Mouse (Mus musculus) megakaryocyte, adult 5-6 weeks (primary cell): Measurements from ENCODE around the gene Tsga10ip. TPM values are rescaled to one million over a fixed set of nuclear protein-coding genes. Genes with fewer than 3 reads are reported as not detected.

Experiments
- ATAC-seq: 2 replicates; pipeline ENCODE4 v1.8.0; 2016; ENCODE audit warnings: mild to moderate bottlenecking, inconsistent platforms; ENCODE audit not compliant: poor library complexity, severe bottlenecking
- total RNA-seq, 2 experiments: library from RNA; stranded (forward) in 1 of 2; stranded (reverse) in 1 of 2; fragments of 153-499, 151-499 nt in 1 of 2; fragments of 221-1000, 200-1000 nt in 1 of 2; gene quantifications; 2 replicates each; pipeline versions ENCODE4 v1.2.3 to v1.2.4; 2015 to 2017

Tsga10ip gene
- total RNA-seq, 2 experiments from 2014 or later, result not detected

- no peak for ATAC-seq
Observed at GRCm38 (mm10) chr19:5348064-5348463, 54.3 kb downstream of the Tsga10ip start.

GRCm38 (mm10) chr19:5345297-5346131, 56.8 kb downstream of the Tsga10ip start:
- ATAC-seq, result no peak

DNA sequence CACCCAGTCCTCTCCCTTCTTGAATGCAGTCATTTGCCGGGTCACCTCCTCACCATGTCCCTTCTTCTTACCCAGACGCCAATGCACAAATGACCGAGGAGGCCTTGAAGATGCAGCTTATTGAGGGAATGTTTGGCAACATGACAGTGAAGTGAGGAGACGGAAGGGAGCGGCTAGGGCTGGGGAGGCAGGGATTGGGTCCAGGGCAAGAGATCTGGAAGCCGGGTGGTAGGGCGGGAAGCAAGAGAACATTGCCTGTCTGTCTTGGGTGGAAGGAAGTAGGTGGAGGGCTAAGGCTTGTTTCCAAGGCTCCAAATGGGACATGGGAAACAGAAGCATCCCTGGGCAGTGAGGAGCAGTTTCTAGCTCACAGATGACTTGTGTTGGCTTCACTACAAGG, 61.0 kb downstream of the Tsga10ip start:
- ATAC-seq, result no peak

Other genes with a start within 250 kb of the Tsga10ip start
- 45.4 and 45.7 TPM in 2 replicates for gene Pacs1, start 129.4 kb downstream of the Tsga10ip start, total RNA-seq (2015)
- 14.2 and 25.4 TPM in 2 replicates for gene Pacs1, start 129.4 kb downstream of the Tsga10ip start, total RNA-seq (2017)
- gene Sf3b2, start 107.1 kb downstream of the Tsga10ip start, total RNA-seq (2015), result 109 TPM in 2 replicates
- gene Sf3b2, start 107.1 kb downstream of the Tsga10ip start, total RNA-seq (2017), result 240 and 249 TPM in 2 replicates
- gene Gal3st3, start 104.2 kb downstream of the Tsga10ip start, total RNA-seq (2015), result not detected in 2 replicates
- gene Gal3st3, start 104.2 kb downstream of the Tsga10ip start, total RNA-seq (2017), result not detected in 2 replicates
- not detected in 2 replicates for gene Catsper1, start 66.8 kb downstream of the Tsga10ip start, total RNA-seq (2015)
- not detected in 2 replicates for gene Catsper1, start 66.8 kb downstream of the Tsga10ip start, total RNA-seq (2017)
- gene Cst6, start 53.0 kb downstream of the Tsga10ip start, total RNA-seq (2015), result not detected in 2 replicates
- gene Cst6, start 53.0 kb downstream of the Tsga10ip start, total RNA-seq (2017), result not detected in 2 replicates
- gene Eif1ad, start 35.8 kb downstream of the Tsga10ip start, total RNA-seq (2015), result 19.7 and 25.8 TPM in 2 replicates
- 33.1 and 37.4 TPM in 2 replicates for gene Eif1ad, start 35.8 kb downstream of the Tsga10ip start, total RNA-seq (2017)
- 269 and 297 TPM in 2 replicates for gene Banf1, start 35.4 kb downstream of the Tsga10ip start, total RNA-seq (2015)
- gene Banf1, start 35.4 kb downstream of the Tsga10ip start, total RNA-seq (2017), result 29.3 and 29.6 TPM in 2 replicates
- gene Sart1, start 13.8 kb downstream of the Tsga10ip start, total RNA-seq (2015), result 47.2 and 57.3 TPM in 2 replicates
- 62.2 and 64.6 TPM in 2 replicates for gene Sart1, start 13.8 kb downstream of the Tsga10ip start, total RNA-seq (2017)
- 62.3 and 72.3 TPM in 2 replicates for gene Drap1, start 22.5 kb upstream of the Tsga10ip start, total RNA-seq (2015)
- 53.7 and 59.0 TPM in 2 replicates for gene Drap1, start 22.5 kb upstream of the Tsga10ip start, total RNA-seq (2017)
- gene AI837181, start 22.6 kb upstream of the Tsga10ip start, total RNA-seq (2015), result 20.3 and 23.7 TPM in 2 replicates
- gene AI837181, start 22.6 kb upstream of the Tsga10ip start, total RNA-seq (2017), result 8.9 and 15.6 TPM in 2 replicates
- gene Fosl1, start 45.0 kb upstream of the Tsga10ip start, total RNA-seq (2015), result 0.48 and 1.2 TPM in 2 replicates
- gene Fosl1, start 45.0 kb upstream of the Tsga10ip start, total RNA-seq (2017), result 0.69 and 0.95 TPM in 2 replicates
- gene Ccdc85b, start 55.4 kb upstream of the Tsga10ip start, total RNA-seq (2015), result 0.80 and 1.1 TPM in 2 replicates
- 1.7 TPM in 2 replicates for gene Ccdc85b, start 55.4 kb upstream of the Tsga10ip start, total RNA-seq (2017)
- 55.8 and 64.9 TPM in 2 replicates for gene Fibp, start 58.1 kb upstream of the Tsga10ip start, total RNA-seq (2015)
- 93.9 and 115 TPM in 2 replicates for gene Fibp, start 58.1 kb upstream of the Tsga10ip start, total RNA-seq (2017)
- gene Ctsw, start 66.0 kb upstream of the Tsga10ip start, total RNA-seq (2015), result 5.7 and 12.6 TPM in 2 replicates
- 5.9 and 9.1 TPM in 2 replicates for gene Ctsw, start 66.0 kb upstream of the Tsga10ip start, total RNA-seq (2017)
- 0.42 and 1.2 TPM in 2 replicates for gene Efemp2, start 71.4 kb upstream of the Tsga10ip start, total RNA-seq (2015)
- 1.2 TPM in 1 of 2 replicates, not detected in the other for gene Efemp2, start 71.4 kb upstream of the Tsga10ip start, total RNA-seq (2017)
- gene Mus81, start 85.9 kb upstream of the Tsga10ip start, total RNA-seq (2015), result 16.2 and 16.6 TPM in 2 replicates
- 9.2 and 13.8 TPM in 2 replicates for gene Mus81, start 85.9 kb upstream of the Tsga10ip start, total RNA-seq (2017)
- gene Cfl1, start 87.9 kb upstream of the Tsga10ip start, total RNA-seq (2015), result 2,162 and 2,175 TPM in 2 replicates
- 1,771 and 1,778 TPM in 2 replicates for gene Cfl1, start 87.9 kb upstream of the Tsga10ip start, total RNA-seq (2017)
- 1.8 and 2.1 TPM in 2 replicates for gene 1700020D05Rik, start 101.3 kb upstream of the Tsga10ip start, total RNA-seq (2015)
- gene 1700020D05Rik, start 101.3 kb upstream of the Tsga10ip start, total RNA-seq (2017), result 0.49 and 1.5 TPM in 2 replicates
- gene Snx32, start 108.0 kb upstream of the Tsga10ip start, total RNA-seq (2015), result 2.7 and 4.8 TPM in 2 replicates
- 1.5 and 3.0 TPM in 2 replicates for gene Snx32, start 108.0 kb upstream of the Tsga10ip start, total RNA-seq (2017)
- 0.07 and 0.14 TPM in 2 replicates for gene Ovol1, start 158.1 kb upstream of the Tsga10ip start, total RNA-seq (2015)
- 0.07 TPM in 1 of 2 replicates, not detected in the other for gene Ovol1, start 158.1 kb upstream of the Tsga10ip start, total RNA-seq (2017)
- 18.3 and 23.2 TPM in 2 replicates for gene Ap5b1, start 165.5 kb upstream of the Tsga10ip start, total RNA-seq (2015)
- 16.4 and 22.5 TPM in 2 replicates for gene Ap5b1, start 165.5 kb upstream of the Tsga10ip start, total RNA-seq (2017)
- gene Rnaseh2c, start 199.3 kb upstream of the Tsga10ip start, total RNA-seq (2015), result 116 and 125 TPM in 2 replicates
- 94.6 and 136 TPM in 2 replicates for gene Rnaseh2c, start 199.3 kb upstream of the Tsga10ip start, total RNA-seq (2017)
- 34.2 and 47.8 TPM in 2 replicates for gene Kat5, start 207.7 kb upstream of the Tsga10ip start, total RNA-seq (2015)
- 69.4 and 73.9 TPM in 2 replicates for gene Kat5, start 207.7 kb upstream of the Tsga10ip start, total RNA-seq (2017)
- gene Rela, start 235.0 kb upstream of the Tsga10ip start, total RNA-seq (2015), result 51.9 and 56.6 TPM in 2 replicates
- 46.1 and 47.8 TPM in 2 replicates for gene Rela, start 235.0 kb upstream of the Tsga10ip start, total RNA-seq (2017)